Mouse (Mus musculus) limb, embryonic 13.5 days (tissue): ENCODE data around the gene Klhl12. TPM values are rescaled to one million over a fixed set of nuclear protein-coding genes. Genes with fewer than 3 reads are reported as not detected.

Source experiments
- ATAC-seq: fragments of 200-750 bp; cut with Nextera tagmentation; 2 replicates; pipeline ENCODE4 v1.8.0; 2017; ENCODE audit warnings: low read depth, moderate number of reproducible peaks, moderate TSS enrichment; ENCODE audit not compliant: low FRiP score
- H3K27ac ChIP-seq: fragments of 300-500 bp; sonication (generic); 2 replicates; pipeline ENCODE4 v1.5.1; 2015; ENCODE audit warnings: inconsistent platforms, mild to moderate bottlenecking, moderate library complexity
- H3K27me3 ChIP-seq: fragments of 300-500 bp; sonication (generic); 2 replicates; pipeline ENCODE4 v1.6.1; 2015; ENCODE audit warnings: mild to moderate bottlenecking, inconsistent platforms
- H3K36me3 ChIP-seq: fragments of 300-500 bp; sonication (generic); 2 replicates; pipeline ENCODE4 v1.6.1; 2015; ENCODE audit warnings: inconsistent platforms, mild to moderate bottlenecking, moderate library complexity
- H3K4me1 ChIP-seq: fragments of 300-500 bp; sonication (generic); 2 replicates; pipeline ENCODE4 v1.6.1; 2015; ENCODE audit warnings: inconsistent platforms
- H3K4me2 ChIP-seq: fragments of 300-500 bp; sonication (generic); replicated peaks from 2 replicates; pipeline ENCODE4 v1.6.1; 2015; ENCODE audit warnings: inconsistent platforms, mild to moderate bottlenecking, moderate library complexity
- H3K4me3 ChIP-seq: fragments of 300-500 bp; sonication (generic); 2 replicates; pipeline ENCODE4 v1.5.1; 2015; ENCODE audit warnings: moderate library complexity, mild to moderate bottlenecking, inconsistent platforms
- H3K9ac ChIP-seq: fragments of 300-500 bp; sonication (generic); 2 replicates; pipeline ENCODE4 v1.6.1; 2015; ENCODE audit warnings: mild to moderate bottlenecking, inconsistent platforms
- H3K9me3 ChIP-seq: fragments of 300-500 bp; sonication (generic); 2 replicates; pipeline ENCODE4 v1.6.1; 2016; ENCODE audit warnings: inconsistent platforms
- WGBS: fragments of 180-500 bp; shearing (Covaris S2); methylation state at CpG from one replicate; pipeline ENCODE4 v1.1.7; 2015; 5-methylcytosine and 5-hydroxymethylcytosine counted together
- polyA plus RNA-seq: library from polyadenylated mRNA; unstranded; fragments of >200 nt; fragmentation: Nextera tagmentation; extraction: Ambion mirVana; gene quantifications from 2 replicates; pipeline ENCODE4 v1.2.1, GENCODE M21; 2015

The Klhl12 gene
- polyA plus RNA-seq, 1 experiment from 2014 or later = 29.4 TPM

GRCm38 (mm10) chr1:134456060-134456459, 729 bp downstream of the Klhl12 start:
- H3K4me1 ChIP-seq = peaks cover 17% of the 10 kb centered on the region
- H3K9me3 ChIP-seq = no peaks in the 10 kb centered on the region
- no peak for ATAC-seq
- peaks cover 28% of the 10 kb centered on the region for H3K36me3 ChIP-seq
- H3K9ac ChIP-seq = peak overlapping the region; percentile 96
- peak overlapping the region; percentile 99 for H3K4me3 ChIP-seq
- 17% methylated on average over 5 of the region's 5 CpGs for WGBS
- peak overlapping the region; percentile 80 for H3K4me2 ChIP-seq
- no peak overlapping the region for H3K27ac ChIP-seq
- H3K27me3 ChIP-seq = no peaks in the 10 kb centered on the region

DNA sequence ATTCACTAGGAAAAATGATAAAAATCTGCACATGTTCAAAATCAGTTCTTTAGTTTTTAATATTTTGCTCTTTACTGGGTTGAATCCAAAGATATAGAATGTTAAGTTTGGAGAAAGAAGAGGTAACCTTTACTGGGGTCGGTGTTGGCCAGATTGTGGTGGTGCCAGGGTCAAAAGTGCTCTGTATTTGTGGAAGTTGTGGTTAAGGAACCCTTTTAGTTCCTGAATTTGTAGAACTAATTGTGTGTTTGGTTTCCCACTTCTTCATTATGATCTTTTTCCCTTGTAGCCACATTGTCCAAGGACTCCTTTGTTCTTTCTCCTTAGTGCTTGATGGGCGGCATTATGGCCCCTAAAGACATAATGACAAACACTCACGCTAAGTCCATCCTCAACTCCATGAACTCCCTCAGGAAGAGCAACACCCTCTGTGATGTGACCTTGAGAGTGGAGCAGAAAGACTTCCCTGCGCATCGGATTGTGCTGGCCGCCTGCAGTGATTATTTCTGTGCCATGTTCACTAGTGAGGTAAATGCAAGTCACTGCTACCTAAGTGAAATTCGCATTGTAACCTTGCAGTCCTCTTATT, 2.9 kb downstream of the Klhl12 start:
- WGBS = 94% methylated on average over 7 of the region's 7 CpGs
- no peak overlapping the region for H3K9ac ChIP-seq
- H3K36me3 ChIP-seq = peaks cover 48% of the 10 kb centered on the region
- no peaks in the 10 kb centered on the region for H3K27me3 ChIP-seq
- no peak overlapping the region for H3K4me3 ChIP-seq
- H3K4me2 ChIP-seq = no peak overlapping the region
- H3K27ac ChIP-seq = no peak overlapping the region
- peaks cover 17% of the 10 kb centered on the region for H3K4me1 ChIP-seq
- ATAC-seq = no peak
- no peaks in the 10 kb centered on the region for H3K9me3 ChIP-seq

- no peak for ATAC-seq
- Histone ChIP-seq H3K27me3 (no peaks in the 10 kb centered on the region), H3K27ac (no peak overlapping the region), H3K4me3 (no peak overlapping the region), H3K9ac (no peak overlapping the region), H3K4me2 (no peak overlapping the region), H3K4me1 (peaks cover 13% of the 10 kb centered on the region), H3K36me3 (peaks cover 66% of the 10 kb centered on the region), H3K9me3 (no peaks in the 10 kb centered on the region)
- 94% methylated on average over 1 of the region's 1 CpGs for WGBS
These were observed 5.3 kb downstream of the Klhl12 start for GRCm38 (mm10) chr1:134460294-134461284.

DNA sequence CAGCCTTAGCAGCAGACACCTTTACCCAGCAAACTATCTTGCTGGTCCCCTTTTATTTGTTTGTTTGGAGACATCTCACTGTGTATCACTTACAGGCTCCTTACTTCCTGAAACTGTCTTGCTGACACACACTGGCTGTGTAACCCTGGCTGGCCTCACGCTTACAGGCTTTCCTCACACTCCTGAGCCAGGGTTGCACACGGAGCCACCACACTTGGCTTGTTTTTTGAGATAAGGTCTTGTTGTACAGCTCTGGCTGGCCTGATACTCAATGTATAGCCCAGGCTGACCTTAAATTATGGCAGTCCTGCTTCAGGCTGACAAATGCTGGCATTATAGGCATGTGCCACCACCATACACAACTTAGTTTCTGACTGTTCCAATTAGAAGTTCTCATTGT, 29.3 kb downstream of the Klhl12 start:
- Histone ChIP-seq H3K4me3 (no peak overlapping the region), H3K27ac (no peak overlapping the region), H3K27me3 (no peaks in the 10 kb centered on the region), H3K4me2 (no peak overlapping the region), H3K9ac (no peak overlapping the region), H3K4me1 (no peaks in the 10 kb centered on the region), H3K36me3 (peaks cover 82% of the 10 kb centered on the region), H3K9me3 (no peaks in the 10 kb centered on the region)
- 90% methylated on average over 2 of the region's 2 CpGs for WGBS
- ATAC-seq = no peak

DNA sequence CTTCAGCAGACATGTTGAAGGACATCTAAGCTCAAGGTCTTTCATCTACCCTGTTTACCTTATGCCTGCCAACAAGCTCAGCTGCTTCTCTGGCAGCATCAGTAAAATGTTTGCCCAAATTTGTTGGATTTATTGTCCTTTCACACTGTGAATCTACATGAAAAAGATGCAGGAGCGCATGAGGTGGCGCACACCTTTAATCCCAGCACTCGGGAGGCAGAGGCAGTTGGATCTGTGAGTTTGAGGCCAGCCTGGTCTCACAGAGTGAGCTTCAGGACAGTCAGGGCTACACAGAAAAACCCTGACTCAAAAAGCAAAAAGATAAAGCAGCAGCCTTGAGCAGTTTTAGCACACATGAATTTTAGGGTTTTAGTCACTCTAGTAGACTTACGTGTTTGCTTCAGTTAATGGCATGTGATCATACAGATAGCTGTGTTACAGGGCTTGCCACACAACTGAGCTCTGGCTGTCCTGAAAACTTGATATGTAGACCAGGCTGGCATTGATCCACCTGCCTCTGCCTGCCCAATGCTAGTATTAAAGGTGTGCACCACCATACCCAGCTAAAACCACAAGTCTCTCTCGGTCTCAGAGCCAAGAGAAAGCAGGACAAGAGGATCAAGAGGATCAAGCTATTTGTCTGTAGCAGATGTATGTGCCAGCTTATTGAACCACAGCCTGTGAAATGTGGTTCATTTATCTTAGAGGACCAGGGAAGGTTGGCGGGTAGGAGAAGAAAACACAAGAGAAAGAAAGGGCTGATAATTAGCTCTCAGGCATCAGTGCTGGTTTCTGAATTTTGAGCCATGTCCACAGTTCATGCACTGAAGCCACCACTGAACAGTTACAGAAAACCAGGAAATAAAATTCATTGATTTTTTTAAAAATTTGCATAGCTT, 35.8 kb downstream of the Klhl12 start:
- Histone ChIP-seq H3K4me2 (no peak overlapping the region), H3K36me3 (peaks cover 46% of the 10 kb centered on the region), H3K27ac (no peak overlapping the region), H3K4me3 (no peak overlapping the region), H3K9ac (no peak overlapping the region), H3K4me1 (peaks cover 16% of the 10 kb centered on the region), H3K27me3 (no peaks in the 10 kb centered on the region), H3K9me3 (no peaks in the 10 kb centered on the region)
- ATAC-seq = no peak
- WGBS = 93% methylated on average over 6 of the region's 6 CpGs

DNA sequence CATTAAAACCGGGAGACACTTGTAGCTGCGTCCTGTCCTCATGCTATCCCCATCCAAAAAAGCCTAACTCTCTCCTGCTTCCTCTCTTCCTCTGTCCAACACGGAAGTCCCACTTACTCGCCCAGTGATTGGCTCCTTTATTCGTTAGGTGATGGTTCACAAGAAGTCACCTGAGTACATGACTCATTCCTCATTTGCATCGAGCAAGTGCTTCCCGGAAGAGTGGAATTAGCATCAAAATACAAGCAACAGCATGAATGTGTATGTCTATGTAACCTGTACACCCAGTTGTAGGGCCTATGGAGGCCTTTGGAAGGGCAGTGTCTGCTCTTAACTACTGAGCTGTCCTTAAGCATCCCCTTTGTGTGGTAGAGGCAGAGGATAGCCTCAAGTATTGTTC, 36.9 kb downstream of the Klhl12 start:
- no peak overlapping the region for H3K4me3 ChIP-seq
- 77% methylated on average over 7 of the region's 7 CpGs for WGBS
- ATAC-seq = no peak
- H3K4me2 ChIP-seq = no peak overlapping the region
- no peaks in the 10 kb centered on the region for H3K9me3 ChIP-seq
- H3K4me1 ChIP-seq = peaks cover 18% of the 10 kb centered on the region
- no peak overlapping the region for H3K27ac ChIP-seq
- peaks cover 42% of the 10 kb centered on the region for H3K36me3 ChIP-seq
- H3K9ac ChIP-seq = no peak overlapping the region
- H3K27me3 ChIP-seq = no peaks in the 10 kb centered on the region

GRCm38 (mm10) chr1:134493496-134493895, 38.2 kb downstream of the Klhl12 start:
- no peak for ATAC-seq
- peak overlapping the region; percentile 71; the same call in 1 of the 2 replicates for H3K9ac ChIP-seq
- H3K4me3 ChIP-seq = no peak overlapping the region
- H3K9me3 ChIP-seq = no peaks in the 10 kb centered on the region
- no peaks in the 10 kb centered on the region for H3K27me3 ChIP-seq
- H3K36me3 ChIP-seq = peaks cover 33% of the 10 kb centered on the region
- no peak overlapping the region for H3K27ac ChIP-seq
- peak overlapping the region; percentile 74 for H3K4me2 ChIP-seq
- 87% methylated on average over 2 of the region's 2 CpGs for WGBS
- peaks cover 18% of the 10 kb centered on the region for H3K4me1 ChIP-seq

DNA sequence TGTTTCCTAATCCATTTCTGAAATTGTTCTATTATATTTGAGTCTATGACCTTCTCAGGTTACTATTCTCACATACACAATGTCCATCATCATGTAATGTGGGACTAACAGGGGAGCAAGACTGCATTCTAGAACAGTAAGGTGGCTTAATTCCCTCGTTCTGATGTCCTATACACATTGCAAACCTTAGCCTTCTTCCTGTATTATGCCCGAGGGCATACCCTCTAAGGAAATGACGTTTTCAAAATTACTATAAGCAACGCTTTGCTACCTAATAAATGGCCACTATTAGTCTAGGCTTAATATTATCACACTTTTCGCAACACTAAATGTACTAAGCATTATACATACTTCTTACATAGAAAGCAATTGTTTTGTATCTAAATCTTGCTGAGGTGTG, 38.6 kb downstream of the Klhl12 start:
- no peaks in the 10 kb centered on the region for H3K9me3 ChIP-seq
- 23% methylated on average over 5 of the region's 5 CpGs for WGBS

DNA sequence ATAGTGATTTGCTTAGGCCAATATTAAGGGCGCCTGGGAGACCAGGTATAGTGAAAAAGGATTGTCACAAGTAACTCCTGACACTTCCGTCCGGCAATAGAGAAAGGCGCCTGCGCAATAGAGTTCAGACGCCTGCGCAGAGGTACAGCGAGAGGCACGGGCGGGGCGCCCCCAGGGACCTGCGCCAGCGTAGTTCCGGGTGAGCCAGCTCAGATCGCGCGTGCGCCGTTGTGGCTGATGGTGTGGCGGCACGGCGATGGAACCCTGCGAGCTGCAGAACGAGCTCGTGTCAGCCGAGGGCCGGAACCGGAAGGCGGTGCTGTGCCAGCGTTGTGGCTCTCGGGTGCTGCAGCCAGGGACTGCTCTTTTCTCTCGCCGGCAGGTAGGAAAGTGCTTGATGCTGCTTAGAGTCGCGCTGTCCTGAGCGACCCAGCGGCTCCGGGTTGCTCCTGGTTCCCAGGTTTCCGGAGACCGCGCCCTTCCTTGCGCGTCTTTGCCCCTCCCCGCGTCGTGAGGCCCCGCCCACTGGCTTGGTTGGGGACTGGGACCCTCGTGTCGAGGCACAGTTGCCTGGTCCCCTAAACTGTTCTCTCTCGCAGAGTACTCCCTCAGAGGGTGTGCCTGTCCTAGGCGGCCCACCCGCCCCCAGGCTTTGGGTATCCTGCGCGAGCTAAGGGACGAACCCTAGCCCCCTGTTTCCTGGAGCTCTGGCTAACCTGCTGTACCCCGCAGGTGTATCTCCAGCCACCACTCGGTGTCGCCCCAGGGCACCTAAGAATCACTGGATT, 39.3 kb downstream of the Klhl12 start, which contains the start of gene Rabif:
TSS of gene Rabif (plus strand) at position 221 of the 788 bp plus-strand sequence.
- Histone ChIP-seq H3K9me3 (no peaks in the 10 kb centered on the region), H3K4me2 (peak within 1 kb of the TSS; percentile 74), H3K27ac (peak within 1 kb of the TSS; percentile 87), H3K4me1 (peaks cover 18% of the 10 kb centered on the region), H3K27me3 (no peaks in the 10 kb centered on the region), H3K36me3 (peaks cover 28% of the 10 kb centered on the region), H3K9ac (peak within 1 kb of the TSS; percentile 71), H3K4me3 (peak within 1 kb of the TSS; percentile 75)
- under 1% methylated on average over 58 of the region's 58 CpGs for WGBS
- peak; percentile 98 for ATAC-seq

More for the DNA sequence above, 38.6 kb downstream of the Klhl12 start:
- Histone ChIP-seq H3K4me3 (peak overlapping the region; percentile 75), H3K4me2 (peak overlapping the region; percentile 74), H3K4me1 (peaks cover 18% of the 10 kb centered on the region), H3K27me3 (no peaks in the 10 kb centered on the region), H3K36me3 (peaks cover 31% of the 10 kb centered on the region), H3K27ac (peak overlapping the region; percentile 69; the same call in 1 of the 2 replicates), H3K9ac (peak overlapping the region; percentile 71)
- ATAC-seq = no peak

DNA sequence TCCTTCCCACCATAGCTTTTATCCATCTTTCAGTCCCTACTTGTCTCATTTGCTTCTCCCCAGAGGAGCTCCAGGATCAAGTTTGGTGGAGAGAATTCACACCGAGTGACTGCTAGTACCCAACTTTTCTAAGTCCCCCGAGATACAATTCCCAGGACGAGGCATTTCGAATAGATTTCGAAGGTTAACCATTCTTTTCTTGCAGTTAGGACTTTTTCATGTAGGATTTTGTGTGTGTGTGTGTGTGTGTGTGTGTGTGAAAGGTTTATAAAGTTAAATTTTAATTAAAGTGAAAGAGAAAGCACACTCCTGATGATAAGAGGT, 39.8 kb downstream of the Klhl12 start:
- Histone ChIP-seq H3K27me3 (no peaks in the 10 kb centered on the region), H3K27ac (no peak overlapping the region), H3K4me1 (peaks cover 18% of the 10 kb centered on the region), H3K36me3 (peaks cover 27% of the 10 kb centered on the region), H3K9ac (peak overlapping the region; percentile 71), H3K4me3 (peak overlapping the region; percentile 75), H3K9me3 (no peaks in the 10 kb centered on the region), H3K4me2 (peak overlapping the region; percentile 74)
- WGBS = 14% methylated on average over 5 of the region's 5 CpGs
- ATAC-seq = no peak

DNA sequence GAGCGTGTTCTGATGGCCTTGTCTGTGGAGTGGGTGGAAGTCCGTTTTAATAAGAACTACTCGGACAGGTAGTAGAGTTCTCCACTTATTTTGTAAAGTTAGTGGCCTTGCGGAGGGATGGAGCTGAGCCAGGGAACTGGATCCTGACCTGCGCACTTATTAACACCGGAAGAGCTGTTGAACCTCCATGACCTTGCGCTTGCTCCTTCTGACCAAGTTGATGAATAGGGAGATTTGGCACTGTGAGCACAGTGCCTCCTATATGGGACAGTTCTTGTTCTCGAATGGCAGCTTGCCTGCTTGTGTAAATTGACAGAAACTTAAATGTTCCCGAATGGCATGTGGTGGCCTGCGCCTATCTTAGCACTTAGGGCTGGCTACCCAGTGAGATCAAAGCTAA, 40.7 kb downstream of the Klhl12 start:
- Histone ChIP-seq H3K4me2 (peak overlapping the region; percentile 74), H3K27ac (no peak overlapping the region), H3K9ac (peak overlapping the region; percentile 71), H3K4me3 (peak overlapping the region; percentile 75), H3K36me3 (peaks cover 27% of the 10 kb centered on the region), H3K4me1 (peaks cover 18% of the 10 kb centered on the region), H3K9me3 (no peaks in the 10 kb centered on the region), H3K27me3 (no peaks in the 10 kb centered on the region)
- 81% methylated on average over 10 of the region's 10 CpGs for WGBS
- ATAC-seq = no peak
